In genomic region chr7:39898268-39898667, GRCm38 (mm10) we compare ENCODE assay signal across 21 mouse cellular contexts.
A peak's percentile ranks its signal among the peaks of the same experiment; 100 is the strongest.
DNase-seq lines count a peak whose midpoint lies in the region; ATAC-seq and TF ChIP-seq lines count a peak whose summit lies in the region.
"Had no signal": no experiment of that assay in that cellular context is flagged by ENCODE, and none has a peak within 500 bp of the region (broad histone marks: within the 10 kb centered on the region; RNA-seq: fewer than 3 reads in every experiment).

No protein-coding gene starts in this region.

- no peak overlapping the region for H3K4me3 ChIP-seq in kidney, embryonic 16.5 days (ENCODE audit: low read length)
- H3K4me3 ChIP-seq in MEL (ENCODE audit: control insufficient read depth in 1 of 2, insufficient read depth in 1 of 2, low read depth in 2 of 2, low read length in 2 of 2) = no peak overlapping the region
- H3K4me3 ChIP-seq in heart, embryonic 12.5 days = no peak overlapping the region
- H3K4me3 ChIP-seq: embryonic facial prominence, embryonic 12.5 days; forebrain, embryonic 15.5 days; heart, embryonic 10.5 days; hindbrain, embryonic 15.5 days; megakaryocyte, embryonic 14.5 days had no signal

- no peaks in the 10 kb centered on the region for H3K9me3 ChIP-seq in kidney, embryonic 16.5 days (ENCODE audit: low read length)
- no peaks in the 10 kb centered on the region for H3K9me3 ChIP-seq in MEL (replicated peaks; ENCODE audit: insufficient read depth, low read length)
- 0 out of 2 replicates have a peak, but pooled peaks cover 4% of the 10 kb centered on the region for H3K9me3 ChIP-seq in heart, embryonic 12.5 days (replicated peaks)
- H3K9me3 ChIP-seq: forebrain, embryonic 15.5 days; heart, embryonic 10.5 days; hindbrain, embryonic 15.5 days had no signal

- no peaks in the 10 kb centered on the region for H3K4me1 ChIP-seq in kidney, embryonic 16.5 days (ENCODE audit: insufficient read depth, low read length)
- no peaks in the 10 kb centered on the region for H3K4me1 ChIP-seq in MEL (ENCODE audit: control insufficient read depth in 1 of 2, insufficient read depth in 2 of 2, low read length in 2 of 2)
- no peaks in the 10 kb centered on the region for H3K4me1 ChIP-seq in heart, embryonic 12.5 days (replicated peaks)
- H3K4me1 ChIP-seq: embryonic facial prominence, embryonic 12.5 days; heart, embryonic 10.5 days; megakaryocyte, embryonic 14.5 days had no signal

- TF ChIP-seq POLR2A in MEL (IDR thresholded peaks at IDR 0.05; ENCODE audit: control insufficient read depth in 1 of 2, insufficient read depth in 1 of 2, low read depth in 1 of 2, low read length in 2 of 2, poor library complexity in 1 of 2) = no peak
- no peak for TF ChIP-seq POLR2A in brain, embryonic 14.5 days (IDR thresholded peaks at IDR 0.05; ENCODE audit: borderline replicate concordance, extremely low read depth, insufficient read depth, insufficient read length, poor library complexity, severe bottlenecking)

- peak; percentile 0; the same call in 1 of the 2 replicates for TF ChIP-seq RAD21 in MEL (IDR thresholded peaks at IDR 0.05; ENCODE audit: low read depth, low read length)

- H3K27me3 ChIP-seq in kidney, embryonic 16.5 days (ENCODE audit: insufficient read depth, low read length) = no peaks in the 10 kb centered on the region
- no peaks in the 10 kb centered on the region for H3K27me3 ChIP-seq in MEL (ENCODE audit: control insufficient read depth in 1 of 2, insufficient read depth in 2 of 2, low read length in 2 of 2)
- no peaks in the 10 kb centered on the region for H3K27me3 ChIP-seq in heart, embryonic 12.5 days (replicated peaks)
- H3K27me3 ChIP-seq: embryonic facial prominence, embryonic 12.5 days; forebrain, embryonic 15.5 days; hindbrain, embryonic 15.5 days; megakaryocyte, embryonic 14.5 days had no signal

- TF ChIP-seq EP300 in MEL (IDR thresholded peaks at IDR 0.05; ENCODE audit: low read depth in 1 of 2, low read length in 2 of 2) = no peak

- H3K36me3 ChIP-seq in kidney, embryonic 16.5 days (ENCODE audit: insufficient read depth, low read length) = no peaks in the 10 kb centered on the region
- no peaks in the 10 kb centered on the region for H3K36me3 ChIP-seq in MEL (ENCODE audit: control insufficient read depth in 1 of 2, insufficient read depth in 2 of 2, low read length in 2 of 2)
- H3K36me3 ChIP-seq in heart, embryonic 12.5 days = no peaks in the 10 kb centered on the region
- H3K36me3 ChIP-seq: embryonic facial prominence, embryonic 12.5 days; forebrain, embryonic 15.5 days; heart, embryonic 10.5 days; hindbrain, embryonic 15.5 days had no signal

- no peak overlapping the region for H3K4me2 ChIP-seq in kidney, embryonic 16.5 days (replicated peaks; ENCODE audit: low read depth, low read length)
- H3K4me2 ChIP-seq in heart, embryonic 12.5 days = no peak overlapping the region
- H3K4me2 ChIP-seq: embryonic facial prominence, embryonic 12.5 days; forebrain, embryonic 15.5 days; hindbrain, embryonic 15.5 days had no signal

- peak; percentile 2 for DNase-seq in kidney, adult 18-20 months
- DNase-seq in lung, postnatal 36 days = peak; percentile 3
- no peak for DNase-seq in lung, postnatal 25 days (ENCODE audit: low spot score)
- DNase-seq in MEL (ENCODE audit: low read depth, low spot score) = peak; percentile 0
- no peak for DNase-seq in brain, embryonic 14.5 days (ENCODE audit: low read depth)
- DNase-seq: cerebellum, adult 2 months; gastrocnemius, postnatal 14 days; layer of hippocampus, postnatal 36 days; left cerebral cortex, postnatal 4 days; thymus, postnatal 36 days had no signal

- H3K79me2 ChIP-seq in MEL (ENCODE audit: control insufficient read depth, insufficient read depth, low read length, poor library complexity) = no peaks in the 10 kb centered on the region

- no peak for ATAC-seq in kidney, embryonic 16.5 days (ENCODE audit: low FRiP score, low TSS enrichment)
- ATAC-seq in granulocyte monocyte progenitor cell, adult 5-6 weeks (replicated peaks; ENCODE audit: poor library complexity, severe bottlenecking) = no peak
- no peak for ATAC-seq in heart, embryonic 12.5 days (ENCODE audit: insufficient number of reproducible peaks, low FRiP score)
- ATAC-seq: forebrain, embryonic 15.5 days; intestine, embryonic 16.5 days; lung, postnatal 0 days had no signal

- H3K9ac ChIP-seq in kidney, embryonic 16.5 days (replicated peaks; ENCODE audit: low read length) = no peak overlapping the region
- no peak overlapping the region for H3K9ac ChIP-seq in MEL (ENCODE audit: control insufficient read depth, low read depth, low read length, poor library complexity, severe bottlenecking)
- H3K9ac ChIP-seq in heart, embryonic 12.5 days = no peak overlapping the region
- H3K9ac ChIP-seq: embryonic facial prominence, embryonic 12.5 days; forebrain, embryonic 15.5 days; hindbrain, embryonic 15.5 days; liver, embryonic 14.5 days had no signal

- no peak for TF ChIP-seq CTCF in MEL (IDR thresholded peaks at IDR 0.05 in 2 of 3, conservative IDR thresholded peaks at IDR 0.05 in 1 of 3; ENCODE audit: control insufficient read depth in 1 of 3, insufficient read depth in 1 of 3, low read depth in 2 of 3, low read length in 3 of 3, poor library complexity in 1 of 3, severe bottlenecking in 1 of 3)
- peak; percentile 3; the same call in 1 of the 2 replicates for TF ChIP-seq CTCF in brain, embryonic 14.5 days (IDR thresholded peaks at IDR 0.05; ENCODE audit: borderline replicate concordance, extremely low read depth, insufficient read depth, insufficient read length)

- H3K27ac ChIP-seq in kidney, embryonic 16.5 days (ENCODE audit: low read length) = no peak overlapping the region
- H3K27ac ChIP-seq in MEL (ENCODE audit: control insufficient read depth, low read depth, low read length) = no peak overlapping the region
- no peak overlapping the region for H3K27ac ChIP-seq in heart, embryonic 12.5 days (ENCODE audit: poor library complexity, severe bottlenecking)
- H3K27ac ChIP-seq: embryonic facial prominence, embryonic 12.5 days; forebrain, embryonic 15.5 days; heart, embryonic 10.5 days; hindbrain, embryonic 15.5 days; liver, embryonic 14.5 days had no signal

- 91% methylated on average over 1 of the region's 1 CpGs for WGBS in kidney, embryonic 16.5 days
- 90% methylated on average over 1 of the region's 1 CpGs for WGBS in heart, embryonic 12.5 days

TF ChIP-seq in MEL, 35 proteins besides CTCF, POLR2A, EP300 and RAD21:
- no peak for TF ChIP-seq TBP (IDR thresholded peaks at IDR 0.05; ENCODE audit: low read depth, low read length)
- TF ChIP-seq JUND (IDR thresholded peaks at IDR 0.05; ENCODE audit: low read depth, low read length) = no peak
- TF ChIP-seq E2F4 (IDR thresholded peaks at IDR 0.05; ENCODE audit: borderline replicate concordance, low read depth, low read length) = no peak
- TF ChIP-seq MAFK (IDR thresholded peaks at IDR 0.05; ENCODE audit: borderline replicate concordance, low read depth, low read length) = no peak
- no peak for TF ChIP-seq NELFE (IDR thresholded peaks at IDR 0.05; ENCODE audit: low read depth, low read length)
- no peak for TF ChIP-seq MAZ (IDR thresholded peaks at IDR 0.05; ENCODE audit: low read depth, low read length)
- no peak for TF ChIP-seq GABPA (IDR thresholded peaks at IDR 0.05; ENCODE audit: low read depth, low read length)
- TF ChIP-seq MXI1 (IDR thresholded peaks at IDR 0.05; ENCODE audit: low read depth, low read length) = no peak
- no peak for TF ChIP-seq ZNF384 (IDR thresholded peaks at IDR 0.05; ENCODE audit: low read depth, low read length)
- TF ChIP-seq UBTF (IDR thresholded peaks at IDR 0.05; ENCODE audit: borderline replicate concordance, insufficient read depth, low read depth, low read length) = no peak
- no peak for TF ChIP-seq CHD1 (IDR thresholded peaks at IDR 0.05; ENCODE audit: low read depth, low read length)
- no peak for TF ChIP-seq ZC3H11A (IDR thresholded peaks at IDR 0.05; ENCODE audit: low read depth, low read length)

Comparison
In these comparisons a context has a peak if more than half of its experiments do, and no peak if none do; other contexts are left out.
1. DNase-seq: peak in kidney, adult 18-20 months (single experiment), lung, postnatal 36 days (single experiment) and MEL (single experiment); none in lung, postnatal 25 days (single experiment) and brain, embryonic 14.5 days (single experiment).